ENCODE assay signal across 9 mouse cellular contexts in genomic region chr17:35695289-35695688, GRCm38 (mm10). TPM values are rescaled to one million over a fixed set of nuclear protein-coding genes. Genes with fewer than 3 reads are reported as not detected.
DNase-seq lines count a peak whose midpoint lies in the region; ATAC-seq and TF ChIP-seq lines count a peak whose summit lies in the region.
"Had no signal": no experiment of that assay in that cellular context is flagged by ENCODE, and none has a peak within 500 bp of the region (broad histone marks: within the 10 kb centered on the region; RNA-seq: fewer than 3 reads in every experiment).

No protein-coding gene starts in this region.

- peaks cover 28% of the 10 kb centered on the region for H3K36me3 ChIP-seq in hindbrain, embryonic 11.5 days (ENCODE audit: control insufficient read depth, insufficient read depth, low read length)
- peaks cover 49% of the 10 kb centered on the region for H3K36me3 ChIP-seq in hindbrain, embryonic 13.5 days

- H3K4me1 ChIP-seq in hindbrain, embryonic 11.5 days (replicated peaks; ENCODE audit: control insufficient read depth, insufficient read depth, low read length) = peaks cover 10% of the 10 kb centered on the region
- peaks cover 41% of the 10 kb centered on the region for H3K4me1 ChIP-seq in hindbrain, embryonic 13.5 days (replicated peaks)

- no peak for TF ChIP-seq POLR2A in brain, embryonic 14.5 days (IDR thresholded peaks at IDR 0.05; ENCODE audit: borderline replicate concordance, extremely low read depth, insufficient read depth, insufficient read length, poor library complexity, severe bottlenecking)

- H3K9me3 ChIP-seq in hindbrain, embryonic 11.5 days (ENCODE audit: control insufficient read depth, low read length) = no peaks in the 10 kb centered on the region
- no peaks in the 10 kb centered on the region for H3K9me3 ChIP-seq in hindbrain, embryonic 13.5 days

- no peak for ATAC-seq in hindbrain, embryonic 11.5 days (ENCODE audit: low FRiP score)
- no peak for ATAC-seq in hindbrain, embryonic 13.5 days (ENCODE audit: low FRiP score)
- ATAC-seq in cerebellum, adult (ENCODE audit: insufficient number of reproducible peaks, low FRiP score, low TSS enrichment) = no peak

- H3K9ac ChIP-seq in hindbrain, embryonic 11.5 days (ENCODE audit: low read depth, low read length) = no peak overlapping the region
- H3K9ac ChIP-seq in hindbrain, embryonic 13.5 days = no peak overlapping the region

- no peak overlapping the region for H3K4me2 ChIP-seq in hindbrain, embryonic 11.5 days (replicated peaks; ENCODE audit: low read depth, low read length)
- H3K4me2 ChIP-seq in hindbrain, embryonic 13.5 days = no peak overlapping the region

- H3K4me3 ChIP-seq in hindbrain, embryonic 11.5 days (ENCODE audit: low read depth, low read length) = no peak overlapping the region
- H3K4me3 ChIP-seq in hindbrain, embryonic 13.5 days = no peak overlapping the region

- peak; percentile 54; the same call in 1 of the 2 replicates for TF ChIP-seq CTCF in brain, embryonic 14.5 days (IDR thresholded peaks at IDR 0.05; ENCODE audit: borderline replicate concordance, extremely low read depth, insufficient read depth, insufficient read length)

- 91% methylated on average over 2 of the region's 2 CpGs for WGBS in hindbrain, embryonic 11.5 days
- 91% methylated on average over 2 of the region's 2 CpGs for WGBS in hindbrain, embryonic 13.5 days

- H3K27me3 ChIP-seq in hindbrain, embryonic 11.5 days (ENCODE audit: control insufficient read depth, insufficient read depth, low read length) = no peaks in the 10 kb centered on the region
- H3K27me3 ChIP-seq in hindbrain, embryonic 13.5 days = no peaks in the 10 kb centered on the region

- H3K27ac ChIP-seq in hindbrain, embryonic 11.5 days (ENCODE audit: low read depth, low read length) = no peak overlapping the region
- H3K27ac ChIP-seq in hindbrain, embryonic 13.5 days = no peak overlapping the region
- H3K27ac ChIP-seq: macrophage had no signal

- DNase-seq in hindbrain, embryonic 11.5 days (ENCODE audit: low spot score) = peak; percentile 70
- peak; percentile 38 to 74 for DNase-seq in spleen, postnatal 4 days (ENCODE audit: low spot score in 2 of 2)
- DNase-seq in spleen, adult 18-20 months = no peak
- DNase-seq in brain, embryonic 14.5 days (ENCODE audit: low read depth) = peak; percentile 64
- DNase-seq in testis, postnatal 10 days (ENCODE audit: low spot score) = peak; percentile 85
- no peak for DNase-seq in yolk sac, embryonic 10.5 days (ENCODE audit: low spot score)

RNA-seq across cellular contexts. Expression of gene Ddr1, which starts 9.1 kb away (rescaled TPM):
- 69.9 and 78.8 TPM in 2 replicates for polyA plus RNA-seq in hindbrain, embryonic 11.5 days (2014; fragmentation: Nextera tagmentation; extraction: Ambion mirVana)
- 128 and 140 TPM in 2 replicates for polyA plus RNA-seq in hindbrain, embryonic 13.5 days (2015; fragmentation: Nextera tagmentation; extraction: Ambion mirVana)
- 99.6 and 112 TPM in 2 replicates for polyA plus RNA-seq in brain, embryonic 14.5 days (2012; rRNA removed)

RNA-seq across cellular contexts. Expression of gene Gtf2h4, which starts 21.8 kb away (rescaled TPM):
- polyA plus RNA-seq in hindbrain, embryonic 11.5 days (2014; fragmentation: Nextera tagmentation; extraction: Ambion mirVana) = 37.8 and 41.4 TPM in 2 replicates
- polyA plus RNA-seq in hindbrain, embryonic 13.5 days (2015; fragmentation: Nextera tagmentation; extraction: Ambion mirVana) = 27.6 and 29.2 TPM in 2 replicates
- 28.8 and 40.8 TPM in 2 replicates for polyA plus RNA-seq in brain, embryonic 14.5 days (2012; rRNA removed)

RNA-seq across cellular contexts. Expression of gene Vars2, which starts 27.9 kb away (rescaled TPM):
- 6.9 and 8.7 TPM in 2 replicates for polyA plus RNA-seq in hindbrain, embryonic 11.5 days (2014; fragmentation: Nextera tagmentation; extraction: Ambion mirVana)
- 11.8 and 14.0 TPM in 2 replicates for polyA plus RNA-seq in hindbrain, embryonic 13.5 days (2015; fragmentation: Nextera tagmentation; extraction: Ambion mirVana)
- polyA plus RNA-seq in brain, embryonic 14.5 days (2012; rRNA removed) = 36.8 and 40.6 TPM in 2 replicates

RNA-seq across cellular contexts. Expression of gene Mucl3, which starts 51.8 kb away (rescaled TPM):
- polyA plus RNA-seq in hindbrain, embryonic 11.5 days (2014; fragmentation: Nextera tagmentation; extraction: Ambion mirVana) = 0.32 TPM in 1 of 2 replicates, not detected in the other
- 0.14 TPM in 1 of 2 replicates, not detected in the other for polyA plus RNA-seq in hindbrain, embryonic 13.5 days (2015; fragmentation: Nextera tagmentation; extraction: Ambion mirVana)
- polyA plus RNA-seq in brain, embryonic 14.5 days (2012; rRNA removed) = 0.05 and 0.11 TPM in 2 replicates
- polyA plus RNA-seq: macrophage had no signal

Comparison
In these comparisons a context has a peak if more than half of its experiments do, and no peak if none do; other contexts are left out.
1. DNase-seq: peak in hindbrain, embryonic 11.5 days (single experiment), spleen, postnatal 4 days (2 of 2), brain, embryonic 14.5 days (single experiment) and testis, postnatal 10 days (single experiment); none in spleen, adult 18-20 months (0 of 2) and yolk sac, embryonic 10.5 days (single experiment).